Mouse (Mus musculus) olfactory bulb, adult 2 months (tissue): ENCODE measurements around the gene Tmem88b. TPM values are rescaled to one million over a fixed set of nuclear protein-coding genes. Genes with fewer than 3 reads are reported as not detected.
"Not testable (repeated sequence)": the region's sequence is repeated elsewhere in the genome, so short reads cannot be mapped to it uniquely, and the experiment has no call there.

Source experiments
- H3K27ac ChIP-seq: fragments of 200-500 bp; 2 replicates; pipeline ENCODE4 v1.5.1; 2012; ENCODE audit warnings: low read depth, low read length; ENCODE audit not compliant: insufficient read depth
- H3K4me1 ChIP-seq: fragments of 200-500 bp; 2 replicates; pipeline ENCODE4 v1.6.1; 2012; ENCODE audit warnings: low read length; ENCODE audit not compliant: control insufficient read depth, insufficient read depth
- H3K4me3 ChIP-seq: fragments of 200-500 bp; 2 replicates; pipeline ENCODE4 v1.5.1; 2012; ENCODE audit warnings: mild to moderate bottlenecking, low read depth, low read length, moderate library complexity; ENCODE audit not compliant: insufficient read depth
- CTCF ChIP-seq: fragments of 200-500 bp; IDR thresholded peaks from 2 replicates; pipeline ENCODE4 v1.5.1; 2012; ENCODE audit warnings: low read depth, mild to moderate bottlenecking, low read length, moderate library complexity; ENCODE audit not compliant: insufficient read depth
- POLR2A ChIP-seq: fragments of 200-500 bp; IDR thresholded peaks from 2 replicates; pipeline ENCODE4 v1.6.1; 2012; ENCODE audit warnings: mild to moderate bottlenecking, low read depth, low read length, moderate library complexity; ENCODE audit not compliant: insufficient read depth
- WGBS: fragments of 180-500 bp; shearing (Covaris S2); methylation state at CpG from one replicate; pipeline ENCODE4 v1.1.7; 2018; 5-methylcytosine and 5-hydroxymethylcytosine counted together
- polyA plus RNA-seq: library from polyadenylated mRNA; stranded (reverse); fragments of >200 nt; gene quantifications from 2 replicates; pipeline ENCODE4 v1.2.4, GENCODE M21; 2012; ENCODE audit warnings: low replicate concordance; ENCODE audit not compliant: missing spikeins, insufficient read depth, insufficient read length

Gene Tmem88b
- polyA plus RNA-seq, 1 experiment, result not detected

DNA sequence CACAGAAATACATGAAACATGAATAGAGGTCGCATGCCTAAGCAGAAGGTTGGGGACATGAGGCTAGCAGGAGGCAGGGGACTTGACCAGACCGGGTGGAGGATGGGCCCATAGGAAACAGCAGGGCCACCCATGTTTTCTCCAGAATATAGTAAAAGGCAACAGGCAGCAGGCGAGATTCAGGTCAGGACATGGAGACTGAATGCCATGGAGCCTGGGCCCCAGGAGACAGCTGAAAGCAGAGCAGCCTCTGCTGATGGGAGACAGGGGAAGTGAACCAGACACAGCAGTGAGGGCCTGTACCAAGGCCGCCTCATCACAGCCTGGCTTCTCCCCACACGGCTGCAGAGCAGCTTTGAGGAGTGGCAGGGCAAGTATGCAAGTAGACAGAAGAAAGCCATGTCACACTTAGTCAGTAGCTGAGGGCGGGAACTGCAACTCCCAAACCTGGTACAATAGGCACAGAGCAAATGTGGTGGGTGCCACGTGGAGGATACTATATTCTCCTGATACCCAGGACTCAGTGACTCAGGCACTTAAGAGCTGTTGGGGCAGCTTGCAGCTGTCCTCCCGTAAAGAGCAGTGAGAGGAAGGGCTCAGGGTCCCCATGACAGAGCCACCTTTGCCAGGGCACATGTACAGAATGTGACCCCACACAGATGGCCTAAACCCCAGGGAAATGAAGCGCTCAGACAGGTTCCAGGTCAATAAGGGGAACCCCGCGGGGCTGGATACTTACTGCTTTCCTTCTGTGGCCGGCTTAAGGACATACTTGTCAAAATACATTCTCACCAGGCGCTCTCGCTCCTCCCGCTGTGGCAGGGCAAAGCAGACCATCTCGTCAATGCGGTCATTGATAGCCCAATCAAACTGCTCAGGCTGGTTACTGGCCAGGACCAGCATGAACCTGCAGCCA lies 38.8 kb downstream of the Tmem88b start:
- no peak overlapping the region for H3K27ac ChIP-seq
- TF ChIP-seq POLR2A (no peak), CTCF (no peak)

DNA sequence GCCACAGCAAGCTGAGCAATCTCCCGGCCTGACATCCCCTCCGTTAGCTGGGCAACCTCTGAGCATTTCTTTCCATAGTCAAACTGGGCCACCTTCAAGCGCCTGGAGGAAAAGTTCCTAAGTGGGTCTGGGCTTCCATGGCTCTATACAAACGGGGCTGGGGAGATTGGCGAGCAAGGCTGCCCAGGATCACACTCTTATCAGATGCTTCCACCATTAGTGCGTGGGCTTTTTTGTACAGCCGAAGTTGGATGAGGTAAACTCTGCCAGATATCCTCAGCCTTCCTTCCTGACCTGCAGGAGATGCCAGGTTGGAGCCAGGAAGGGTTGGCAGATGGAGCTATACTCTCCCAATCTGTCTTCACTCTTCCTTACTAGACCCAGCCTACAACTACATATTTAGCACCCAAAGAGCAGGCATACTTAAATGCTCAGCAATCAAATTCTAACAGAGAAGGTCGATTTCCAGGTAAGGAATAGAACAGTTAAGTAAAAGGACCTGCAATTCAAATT lies 39.6 kb downstream of the Tmem88b start:
- Histone ChIP-seq H3K4me3 (no peak overlapping the region), H3K4me1 (peaks cover 8% of the 10 kb centered on the region), H3K27ac (no peak overlapping the region)
- no peak for TF ChIP-seq CTCF
- TF ChIP-seq POLR2A, result no peak
- 87% methylated on average over 8 of the region's 8 CpGs for WGBS

More for the DNA sequence above, 38.8 kb downstream of the Tmem88b start:
- peaks cover 8% of the 10 kb centered on the region for H3K4me1 ChIP-seq
- H3K4me3 ChIP-seq, result no peak overlapping the region
- 73% methylated on average over 17 of the region's 17 CpGs for WGBS

DNA sequence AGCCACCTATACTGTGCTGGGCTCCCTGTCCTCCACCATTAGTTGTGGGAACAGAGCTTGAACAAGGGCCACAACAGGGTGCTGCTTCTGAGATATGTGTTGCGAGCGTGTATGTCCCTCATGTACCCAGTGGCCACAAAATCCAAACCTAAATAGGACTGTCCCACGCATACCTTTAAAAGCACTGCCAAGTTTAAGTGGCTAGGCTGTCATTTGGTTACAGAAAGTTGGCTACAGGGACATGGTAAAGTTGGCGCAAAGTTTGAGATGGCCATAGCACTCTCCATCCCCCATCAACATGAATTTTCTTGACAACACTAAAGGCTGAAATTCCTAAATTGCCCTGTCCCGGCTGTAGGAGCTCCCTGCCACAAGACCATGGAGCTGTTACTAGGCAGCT lies 40.5 kb downstream of the Tmem88b start:
- peaks cover 8% of the 10 kb centered on the region for H3K4me1 ChIP-seq
- TF ChIP-seq CTCF (no peak), POLR2A (no peak)
- WGBS, result 88% methylated on average over 5 of the region's 5 CpGs
- no peak overlapping the region for H3K27ac ChIP-seq
- H3K4me3 ChIP-seq, result no peak overlapping the region

DNA sequence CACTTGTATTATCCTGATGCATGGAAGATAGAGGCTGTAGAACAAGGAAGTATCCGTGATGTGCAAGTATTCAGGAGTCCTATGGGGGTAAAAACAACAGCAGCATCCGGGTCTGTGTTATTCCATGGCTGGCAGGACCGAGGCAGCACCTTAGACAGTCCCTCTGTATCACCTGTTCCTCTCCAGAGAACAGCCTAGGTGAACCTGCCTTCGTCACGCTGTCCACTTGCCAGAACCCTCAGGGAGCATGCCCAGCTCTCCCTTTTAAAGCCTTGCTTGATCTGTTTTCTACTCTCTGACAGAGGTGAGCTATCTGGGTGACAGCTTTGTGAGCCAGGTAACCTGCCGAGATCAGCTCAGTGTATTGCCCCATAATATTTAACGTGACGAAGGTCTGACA lies 41.2 kb downstream of the Tmem88b start:
- Histone ChIP-seq H3K4me1 (peaks cover 8% of the 10 kb centered on the region), H3K4me3 (no peak overlapping the region), H3K27ac (no peak overlapping the region)
- no peak for TF ChIP-seq CTCF
- no peak for TF ChIP-seq POLR2A
- WGBS, result 89% methylated on average over 8 of the region's 8 CpGs

DNA sequence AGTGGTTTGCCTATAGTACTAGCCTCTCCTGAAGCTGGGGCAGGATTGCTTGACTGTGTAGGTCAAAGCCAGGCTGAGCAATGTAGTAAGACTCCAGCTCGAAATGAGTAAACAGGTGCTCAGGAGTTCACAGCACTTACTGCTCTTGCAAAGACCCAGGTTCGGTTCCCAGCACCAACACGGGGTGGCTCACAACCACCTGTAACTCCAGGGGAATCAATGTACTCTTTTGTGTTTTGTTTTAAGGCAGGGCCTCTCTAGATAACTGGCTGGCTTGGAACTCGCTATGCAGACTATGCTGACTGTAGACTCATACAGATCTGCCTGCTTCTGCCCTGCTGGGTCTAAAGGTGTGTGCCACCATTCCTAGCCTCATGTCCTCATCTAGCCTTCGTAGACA lies 43.0 kb downstream of the Tmem88b start:
- TF ChIP-seq CTCF (no peak), POLR2A (no peak)
- Histone ChIP-seq H3K4me1 (peaks cover 18% of the 10 kb centered on the region), H3K4me3 (no peak overlapping the region), H3K27ac (no peak overlapping the region)
- WGBS, result 95% methylated on average over 5 of the region's 5 CpGs

DNA sequence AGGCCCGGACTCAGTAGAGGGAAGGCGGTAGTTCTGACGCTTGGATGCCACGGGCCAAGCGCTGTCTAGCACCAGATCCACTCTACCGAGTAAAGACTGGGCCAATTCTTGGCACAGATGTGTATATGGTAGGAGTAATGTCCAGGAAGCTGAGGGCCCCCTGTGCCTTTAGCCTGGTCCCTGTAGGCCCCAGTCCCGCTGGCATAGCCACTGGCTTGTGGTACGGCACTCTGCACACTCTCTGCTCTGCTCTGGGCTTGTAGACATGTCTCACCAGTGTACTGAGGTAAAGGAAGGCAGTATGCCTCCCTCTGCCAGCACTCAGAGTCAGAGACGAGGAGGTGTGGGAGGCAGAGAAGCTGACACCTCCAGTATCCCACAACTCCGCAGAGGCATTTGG lies 45.0 kb downstream of the Tmem88b start:
- H3K4me3 ChIP-seq, H3K27ac ChIP-seq: not testable (repeated sequence)
- 80% methylated on average over 10 of the region's 10 CpGs for WGBS
- H3K4me1 ChIP-seq, result peaks cover 15% of the 10 kb centered on the region

DNA sequence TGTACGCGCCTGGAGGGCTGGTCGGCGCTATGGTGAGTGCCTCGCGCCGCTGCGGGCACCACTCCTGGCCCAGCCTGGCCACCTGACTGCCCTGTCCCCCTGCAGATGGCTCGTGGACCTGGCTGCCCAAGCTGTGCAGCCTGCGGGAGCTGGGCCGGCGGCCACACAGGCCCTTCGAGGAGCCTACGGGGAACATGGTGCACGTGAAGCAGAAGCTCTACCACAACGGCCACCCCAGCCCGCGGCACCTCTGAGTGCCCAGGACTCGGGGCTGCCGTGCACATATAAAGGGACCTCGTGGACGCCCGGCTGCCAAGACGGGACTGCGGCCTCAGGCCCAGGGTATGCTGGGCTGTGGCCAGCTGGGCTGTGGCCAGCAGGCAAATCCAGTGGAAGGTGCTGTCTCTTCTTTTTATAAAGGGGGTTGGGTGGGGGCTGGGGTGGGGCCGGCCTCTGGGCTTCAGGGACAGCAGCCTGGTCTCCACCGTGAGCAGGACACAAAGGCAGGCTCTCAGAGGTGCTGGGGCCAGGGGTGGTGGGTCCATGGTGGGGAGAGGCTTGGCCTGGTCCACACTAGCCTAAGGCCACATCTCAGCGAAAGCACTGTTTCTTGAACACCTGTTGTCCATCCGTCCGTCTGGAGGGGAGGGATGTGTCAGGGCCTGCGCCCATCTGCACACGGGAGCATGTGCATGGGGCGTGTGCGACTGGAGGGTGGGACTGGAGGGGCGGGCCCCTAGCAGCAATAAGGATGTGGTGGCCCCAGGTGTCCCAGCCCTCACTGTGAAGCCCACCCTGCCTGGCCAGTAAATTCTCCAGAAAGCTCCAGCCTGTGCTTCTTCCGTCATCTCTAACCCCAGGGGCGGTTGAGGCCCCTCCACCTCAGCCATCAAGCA lies 45.7 kb downstream of the Tmem88b start:
- Histone ChIP-seq H3K4me3 (no peak overlapping the region), H3K4me1 (peaks cover 17% of the 10 kb centered on the region), H3K27ac (no peak overlapping the region)
- WGBS, result 66% methylated on average over 37 of the region's 37 CpGs
- TF ChIP-seq POLR2A (no peak), CTCF (no peak)

DNA sequence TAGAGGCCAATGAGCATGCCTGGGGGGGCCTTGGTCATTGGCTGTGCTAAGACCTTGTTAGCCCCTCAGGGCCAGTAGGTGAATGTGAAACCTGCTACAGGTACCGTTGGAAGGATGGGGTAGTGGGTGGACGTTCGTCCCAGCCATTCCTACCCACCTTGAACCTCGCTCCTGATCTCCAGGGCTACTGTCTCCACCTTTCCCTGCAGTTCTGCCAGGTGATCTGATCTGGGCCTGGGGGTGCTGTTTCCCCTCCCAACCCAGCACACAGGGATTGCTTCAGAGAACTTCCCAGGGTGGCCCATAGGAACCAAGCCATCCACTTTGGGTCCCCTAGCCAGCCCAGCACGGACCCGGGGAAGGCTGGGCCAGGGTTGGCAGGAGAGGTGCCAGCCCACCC lies 46.5 kb downstream of the Tmem88b start:
- WGBS, result 85% methylated on average over 6 of the region's 6 CpGs
- Histone ChIP-seq H3K27ac (no peak overlapping the region), H3K4me1 (peaks cover 18% of the 10 kb centered on the region), H3K4me3 (no peak overlapping the region)
- TF ChIP-seq CTCF (no peak), POLR2A (no peak)

DNA sequence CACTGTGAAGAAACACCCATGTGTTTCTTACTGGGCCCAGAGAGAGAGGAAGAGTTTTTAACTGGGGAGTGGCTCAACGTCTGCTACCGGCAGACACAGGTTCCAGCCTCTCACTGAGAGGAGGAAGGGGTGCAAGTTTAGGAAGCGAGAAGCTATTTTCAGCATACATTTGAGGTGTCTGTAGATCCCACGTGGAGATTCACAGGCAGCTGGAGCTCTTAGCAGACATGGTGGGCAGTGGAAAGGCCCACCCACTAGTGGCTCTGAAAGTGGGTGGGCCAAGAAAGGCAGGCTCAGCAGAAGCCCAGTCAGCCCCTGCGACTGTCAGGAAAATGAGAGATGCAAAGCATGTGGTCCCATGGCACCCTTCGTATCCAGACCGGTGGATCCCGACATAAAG lies 47.4 kb downstream of the Tmem88b start:
- Histone ChIP-seq H3K4me1 (peaks cover 22% of the 10 kb centered on the region), H3K4me3 (no peak overlapping the region), H3K27ac (no peak overlapping the region)
- WGBS, result 44% methylated on average over 8 of the region's 8 CpGs
- no peak for TF ChIP-seq CTCF
- no peak for TF ChIP-seq POLR2A
